Mouse (Mus musculus): ENCODE results near the gene Phlda2.

Phlda2 gene

DNA sequence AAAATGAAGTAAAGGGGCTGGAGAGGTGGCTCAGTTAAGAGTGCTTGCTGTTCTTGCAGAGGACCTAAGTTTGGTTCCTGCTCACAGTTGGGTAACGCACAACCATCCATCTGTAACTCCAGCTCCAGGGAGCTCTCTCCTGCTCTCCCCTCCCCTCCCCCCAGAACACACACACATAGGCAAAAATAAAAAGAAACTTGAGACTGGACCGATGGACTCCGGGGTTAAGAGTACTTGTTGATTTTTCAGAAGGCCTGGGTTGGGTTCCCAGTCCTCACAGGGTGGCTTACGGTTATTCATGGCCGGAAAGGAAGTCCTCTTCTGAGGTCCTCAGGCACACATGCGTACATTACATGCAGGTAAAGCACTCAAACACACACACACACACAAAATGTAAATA is 976 bp upstream of the Phlda2 start:
- no peak for DNase-seq (ENCODE audit: low read depth, low spot score)

DNA sequence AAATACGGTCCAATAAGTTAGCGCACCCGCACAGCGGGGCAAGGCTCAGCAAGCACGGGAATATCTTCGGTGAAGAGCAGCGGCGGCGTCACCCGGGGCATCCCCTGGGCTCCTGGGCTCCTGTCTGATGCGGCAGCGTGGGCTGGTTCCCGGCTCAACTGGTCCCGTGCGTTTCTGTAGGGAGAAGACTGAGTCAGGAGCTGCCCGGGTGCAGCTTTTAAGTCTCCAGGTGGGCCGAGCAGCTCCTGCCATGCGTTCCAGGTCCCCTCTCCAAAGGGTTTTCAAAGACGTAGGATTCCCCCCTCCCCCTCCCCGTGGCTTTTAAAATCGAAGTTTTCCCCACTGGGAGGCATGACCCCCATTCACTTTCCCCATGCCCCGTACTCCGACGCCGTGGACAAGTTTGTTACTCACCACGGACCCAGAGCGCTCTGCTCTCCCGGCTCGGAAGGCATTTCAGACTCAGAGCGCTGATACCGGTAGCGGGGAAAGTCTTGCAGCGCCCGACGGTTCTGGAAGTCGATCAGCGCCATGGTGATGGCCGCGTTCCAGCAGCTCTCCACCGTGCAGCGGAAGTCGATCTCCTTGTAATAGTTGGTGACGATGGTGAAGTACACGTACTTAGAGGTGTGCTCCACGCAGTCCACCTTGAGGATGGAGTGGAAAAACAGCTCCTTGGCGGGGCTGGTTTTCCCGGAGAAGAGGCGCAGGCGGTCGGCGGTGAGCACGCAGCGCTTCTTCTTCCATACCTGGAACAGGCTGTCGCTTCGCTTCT is 1.1 kb downstream of the Phlda2 start:
- DNase-seq (ENCODE audit: low read depth, low spot score) = no peak

- DNase-seq (ENCODE audit: low read depth, low spot score) = peak; percentile 17
These were observed 2.0 kb downstream of the Phlda2 start for GRCm38 (mm10) chr7:143500912-143501311.

GRCm38 (mm10) chr7:143498584-143498983 is 4.4 kb downstream of the Phlda2 start:
- no peak for DNase-seq (ENCODE audit: low read depth, low spot score)

DNA sequence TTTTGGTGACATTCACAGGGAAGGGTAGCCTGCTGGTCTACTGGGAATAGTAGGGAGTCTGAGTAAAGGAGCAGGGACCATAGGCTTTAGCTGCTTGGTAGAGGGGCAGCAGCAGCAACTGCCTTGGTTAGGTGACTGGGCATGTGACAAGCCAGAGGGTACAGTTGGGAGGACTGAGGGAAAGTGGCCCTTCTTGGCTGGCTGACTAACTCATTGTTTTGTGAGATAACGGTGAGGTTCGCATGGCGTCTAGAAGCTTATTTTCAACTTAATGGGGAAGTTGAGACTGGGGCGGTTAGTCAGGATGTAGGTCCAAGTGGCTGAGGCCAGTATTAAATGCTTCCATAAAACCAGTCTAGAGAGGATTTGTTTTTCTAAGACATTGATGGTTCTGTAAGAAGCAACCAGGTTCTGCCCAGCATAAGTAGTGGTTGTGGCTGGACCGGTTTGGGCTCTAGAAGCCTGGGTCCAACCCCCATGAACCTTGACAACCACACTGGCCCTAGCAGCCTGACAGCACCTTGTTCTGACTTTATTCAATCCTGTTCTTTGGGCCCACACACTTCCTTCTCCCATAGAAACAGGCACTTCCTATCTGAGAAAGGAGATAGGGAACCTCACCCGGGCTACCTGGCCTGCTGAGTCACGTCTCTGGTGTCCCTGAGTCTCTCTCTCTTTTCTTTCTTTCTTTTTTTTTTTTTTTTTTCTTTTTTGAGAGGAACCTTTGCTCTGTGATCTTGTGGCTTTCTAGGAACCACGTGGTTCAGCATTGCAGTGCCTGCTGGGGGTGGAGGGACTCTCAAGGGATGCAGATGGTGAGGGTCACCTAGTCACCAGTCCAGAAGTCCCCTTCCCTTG is 7.6 kb downstream of the Phlda2 start:
- no peak for DNase-seq (ENCODE audit: low read depth, low spot score)

GRCm38 (mm10) chr7:143493616-143494126 is 9.3 kb downstream of the Phlda2 start:
- DNase-seq (ENCODE audit: low read depth, low spot score) = no peak

DNA sequence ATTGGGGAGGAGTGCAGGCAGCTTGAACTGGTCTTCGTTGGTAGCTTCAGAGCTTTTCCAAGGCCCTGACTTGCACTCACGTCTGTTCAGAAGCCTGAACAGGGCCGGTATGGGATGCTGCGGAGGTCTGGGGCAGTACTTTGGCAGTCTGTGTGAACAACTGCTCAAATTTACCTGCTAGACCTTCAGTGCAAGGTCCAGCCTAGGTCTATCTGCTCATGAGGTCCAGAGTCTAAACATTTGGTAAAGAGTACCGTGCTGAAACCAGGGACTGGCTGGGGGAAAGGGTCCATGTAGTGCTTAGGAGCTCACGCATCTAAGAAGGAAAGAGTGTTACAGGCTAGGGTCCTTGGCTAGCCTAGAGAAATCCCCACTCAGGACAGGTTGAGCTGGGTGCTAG is 13.2 kb downstream of the Phlda2 start:
- DNase-seq (ENCODE audit: low read depth, low spot score) = no peak

- DNase-seq (ENCODE audit: low read depth, low spot score) = no peak
These were observed 20.4 kb downstream of the Phlda2 start for GRCm38 (mm10) chr7:143482541-143482940.

DNA sequence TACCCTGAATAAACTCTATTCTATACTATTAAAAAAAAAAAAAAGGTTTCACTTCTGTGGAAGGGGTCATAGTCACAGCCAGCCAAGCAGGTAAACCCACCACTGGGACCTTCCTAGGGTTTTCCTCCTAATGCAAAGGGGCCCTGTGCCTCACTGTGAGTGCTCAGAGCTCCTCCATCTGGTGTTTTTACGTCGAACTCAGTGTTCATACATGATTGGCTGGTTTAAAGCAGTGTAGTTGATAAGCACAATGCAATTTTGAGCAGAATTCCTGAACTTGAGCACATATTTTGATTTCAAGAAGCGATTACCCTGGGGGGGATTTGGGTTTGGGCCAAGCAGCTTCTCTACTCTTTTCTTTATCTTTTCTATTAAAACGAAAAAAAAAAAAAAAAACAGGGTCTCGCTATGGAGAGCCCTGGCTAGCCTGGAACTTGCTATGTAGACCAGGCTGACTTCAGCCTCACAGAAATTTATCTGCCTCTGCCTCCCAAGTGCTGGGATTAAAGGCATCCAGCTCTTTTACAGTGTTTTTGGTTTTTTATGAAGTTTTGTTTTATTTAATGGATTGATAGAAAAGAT is 21.1 kb downstream of the Phlda2 start:
- no peak for DNase-seq (ENCODE audit: low read depth, low spot score)

DNA sequence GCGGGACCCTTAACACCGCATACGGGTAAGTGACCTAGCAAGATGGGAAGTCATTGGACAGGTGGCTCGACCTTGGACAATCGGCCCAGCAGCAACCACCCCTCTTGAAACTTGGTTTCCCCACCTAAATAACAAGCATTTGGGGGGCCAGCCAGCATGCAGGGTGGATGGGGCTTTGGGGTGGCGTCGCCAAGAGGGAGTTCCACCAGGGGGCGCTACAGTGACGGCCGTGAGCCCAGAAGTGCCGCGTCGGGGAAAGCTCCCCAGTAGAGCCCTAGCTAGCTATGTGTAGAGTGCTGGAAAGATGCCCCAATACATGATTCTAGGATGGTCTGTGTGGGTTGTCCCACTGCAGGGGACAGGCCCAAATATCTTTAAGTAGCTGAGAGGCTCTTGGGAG is 22.5 kb downstream of the Phlda2 start:
- no peak for DNase-seq (ENCODE audit: low read depth, low spot score)

DNA sequence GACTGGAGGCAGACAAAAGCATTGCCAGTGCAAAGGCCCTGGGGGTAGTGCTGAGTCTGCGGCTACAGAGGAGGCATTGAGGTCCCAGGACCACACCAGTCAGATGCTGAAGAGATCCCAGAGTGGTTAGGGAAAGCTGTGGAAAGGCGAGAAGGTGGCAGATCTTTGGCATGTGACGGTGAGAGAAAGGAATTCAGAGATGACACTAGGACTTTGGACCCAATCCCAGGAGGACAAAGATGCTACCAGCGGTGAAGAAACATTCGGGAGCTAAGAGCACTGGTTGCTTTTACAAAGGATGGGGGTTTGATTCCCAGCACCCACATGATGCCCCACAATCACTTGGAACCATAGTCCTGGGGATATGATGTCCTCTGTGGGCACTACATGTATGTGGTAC is 25.1 kb downstream of the Phlda2 start:
- no peak for DNase-seq (ENCODE audit: low read depth, low spot score)

DNA sequence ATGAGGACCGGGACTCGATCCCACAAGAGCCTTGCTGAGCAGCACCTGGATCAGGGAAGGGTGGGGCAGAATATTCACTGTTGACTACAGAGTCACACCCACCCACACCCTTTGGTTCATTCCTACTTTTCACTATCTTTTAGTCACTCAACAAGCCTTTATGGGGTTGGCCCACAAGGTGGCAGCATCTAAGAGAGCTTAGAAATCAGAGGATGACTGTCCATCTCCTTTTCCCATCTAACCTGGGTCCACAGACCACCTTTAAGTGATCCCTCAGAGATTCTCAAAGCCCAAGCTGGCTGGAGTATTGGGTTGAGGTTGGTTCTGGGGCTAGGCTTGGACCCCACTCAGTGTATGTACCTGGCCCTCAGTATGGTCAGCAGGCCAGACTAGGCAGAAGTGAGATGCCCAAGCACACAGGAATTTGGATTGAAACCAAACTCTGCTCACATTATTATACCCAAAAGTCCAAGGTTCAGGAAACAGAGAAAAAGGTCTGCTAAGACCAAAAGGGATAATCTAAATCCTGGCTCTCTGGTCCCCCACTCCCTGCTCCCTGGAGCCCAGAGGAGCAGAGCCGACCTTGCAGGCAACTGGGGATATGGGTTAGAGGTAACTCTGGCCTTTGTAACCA is 26.1 kb downstream of the Phlda2 start:
- peak; percentile 21 for DNase-seq (ENCODE audit: low read depth, low spot score)

DNA sequence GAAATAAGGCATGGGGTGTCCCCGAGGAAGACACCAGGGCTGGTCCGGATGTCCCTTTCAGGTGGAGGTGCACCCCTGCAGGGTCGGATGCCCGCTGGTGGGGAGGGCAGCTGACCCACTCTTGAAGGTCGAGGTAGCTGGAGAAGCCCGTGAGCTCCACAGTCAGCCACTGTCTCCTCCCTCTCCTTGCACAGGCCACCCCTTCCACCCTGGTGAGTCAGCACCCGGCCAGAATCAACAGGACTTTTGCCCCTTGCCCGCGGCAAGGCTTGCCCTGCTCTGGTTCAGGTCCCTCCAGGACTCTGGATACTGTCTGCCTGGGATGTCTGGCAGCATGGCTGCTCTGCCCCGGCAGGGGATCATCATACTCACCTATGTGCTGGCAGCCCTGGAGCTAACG is 27.1 kb downstream of the Phlda2 start:
- no peak for DNase-seq (ENCODE audit: low read depth, low spot score)

GRCm38 (mm10) chr7:143474811-143475210 is 28.1 kb downstream of the Phlda2 start:
- no peak for DNase-seq (ENCODE audit: low read depth, low spot score)

GRCm38 (mm10) chr7:143473347-143474101 is 29.4 kb downstream of the Phlda2 start, which contains the start of gene Slc22a18:
Slc22a18 (plus strand) TSS chr7:143473736.
- no peak for DNase-seq (ENCODE audit: low read depth, low spot score)

- peak; percentile 74 for DNase-seq (ENCODE audit: low read depth, low spot score)
These were observed 33.0 kb downstream of the Phlda2 start for GRCm38 (mm10) chr7:143469946-143470345.

- no peak for DNase-seq (ENCODE audit: low read depth, low spot score)
These were observed 35.2 kb downstream of the Phlda2 start for GRCm38 (mm10) chr7:143467714-143468113.

- peak; percentile 61 for DNase-seq (ENCODE audit: low read depth, low spot score)
These were observed 36.8 kb downstream of the Phlda2 start for GRCm38 (mm10) chr7:143466099-143466677.

GRCm38 (mm10) chr7:143464811-143465560 is 38.0 kb downstream of the Phlda2 start:
- DNase-seq (ENCODE audit: low read depth, low spot score) = no peak

Data from 3T3-L1 (cell line).